Mouse (Mus musculus): ENCODE measurements around the gene Mycbp2. TPM values are rescaled to one million over a fixed set of nuclear protein-coding genes. Genes with fewer than 3 reads are reported as not detected.

The Mycbp2 gene
- polyA plus RNA-seq, 2 experiments = 7.0 to 8.2 TPM

DNA sequence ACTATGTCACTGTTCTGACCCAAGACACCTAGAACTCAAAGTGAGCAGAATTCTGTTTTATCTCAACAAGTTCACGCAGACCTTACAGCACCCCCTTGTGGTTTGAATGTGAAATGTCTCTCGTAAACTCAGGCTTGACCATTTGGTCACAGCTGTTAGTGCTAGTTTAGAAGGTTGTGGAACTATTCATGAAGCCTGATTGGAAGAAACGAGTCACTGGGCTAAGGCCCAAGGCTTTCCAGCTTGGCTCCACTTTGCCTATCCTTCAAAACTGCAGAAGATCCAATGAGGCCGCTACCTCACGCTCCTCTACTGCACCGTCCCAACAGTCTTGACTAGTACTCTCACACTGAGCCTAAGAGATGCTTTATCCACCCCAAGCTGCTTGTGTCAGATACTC, 258.0 kb downstream of the Mycbp2 start:
- peaks cover 41% of the 10 kb centered on the region for H3K36me3 ChIP-seq (replicated peaks; ENCODE audit: control insufficient read depth, insufficient read depth, low read depth)
- no peak overlapping the region for H3K4me2 ChIP-seq (ENCODE audit: low read depth)
- H3K9ac ChIP-seq (replicated peaks) = no peak overlapping the region
- no peak overlapping the region for H3K27ac ChIP-seq
- ATAC-seq (ENCODE audit: insufficient read depth) (no peak), DNase-seq (ENCODE audit: low read depth in 3 of 3, low spot score in 3 of 3) (peak; percentile 58 to 66 (median 60))
- no peak overlapping the region for H3K4me3 ChIP-seq (ENCODE audit: insufficient read depth in 1 of 2, low read depth in 2 of 2, low read length in 2 of 2)
- H3K27me3 ChIP-seq (ENCODE audit: control insufficient read depth, insufficient read depth, low read length) = no peaks in the 10 kb centered on the region
- no peaks in the 10 kb centered on the region for H3K9me3 ChIP-seq (ENCODE audit: control insufficient read depth, low read length)
- TF ChIP-seq CTCF (IDR thresholded peaks at IDR 0.05; ENCODE audit: low read depth) = peak; percentile 84
- no peak for TF ChIP-seq EP300 (IDR thresholded peaks at IDR 0.05; ENCODE audit: low read depth)
- 61% methylated on average over 6 of the region's 6 CpGs for whole genome bisulfite sequencing (ENCODE audit: insufficient replicate concordance)
- H3K4me1 ChIP-seq (replicated peaks; ENCODE audit: control insufficient read depth in 2 of 2, insufficient read depth in 2 of 2, low read length in 1 of 2) = peaks cover 24 to 30% of the 10 kb centered on the region in 2 experiments

DNA sequence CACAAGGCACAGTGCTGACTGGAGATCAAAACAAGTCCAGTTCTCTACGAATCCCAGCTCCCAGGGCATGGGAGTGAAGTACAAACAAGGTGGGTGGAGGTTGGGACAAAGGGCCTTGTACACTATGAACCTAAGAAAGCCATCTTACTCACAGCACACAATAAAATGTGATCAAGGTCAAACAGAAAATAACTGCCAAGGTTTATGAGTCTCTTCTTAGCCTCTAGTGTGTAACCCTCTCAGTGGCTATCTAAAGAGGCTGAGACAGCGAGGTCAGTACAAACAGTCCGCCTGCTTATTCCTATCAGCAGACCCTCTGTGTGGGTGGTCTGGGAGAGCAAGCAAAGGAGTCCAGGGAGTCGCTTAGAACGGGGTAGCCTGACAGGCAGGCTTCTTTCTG, 258.8 kb downstream of the Mycbp2 start:
- 83% methylated on average over 5 of the region's 5 CpGs for WGBS (ENCODE audit: insufficient replicate concordance)
- peaks cover 24 to 26% of the 10 kb centered on the region in 2 experiments for H3K4me1 ChIP-seq (replicated peaks; ENCODE audit: control insufficient read depth in 2 of 2, insufficient read depth in 2 of 2, low read length in 1 of 2)
- no peak for TF ChIP-seq EP300 (IDR thresholded peaks at IDR 0.05; ENCODE audit: low read depth)
- TF ChIP-seq CTCF (IDR thresholded peaks at IDR 0.05; ENCODE audit: low read depth) = no peak
- peak overlapping the region; percentile 98 for H3K27ac ChIP-seq
- no peak for DNase-seq (ENCODE audit: low read depth in 3 of 3, low spot score in 3 of 3)
- H3K9ac ChIP-seq (replicated peaks) = peak overlapping the region; percentile 1; the same call in 1 of the 2 replicates
- H3K4me2 ChIP-seq (ENCODE audit: low read depth) = peak overlapping the region; percentile 56; the same call in 1 of the 2 replicates
- no peaks in the 10 kb centered on the region for H3K9me3 ChIP-seq (ENCODE audit: control insufficient read depth, low read length)
- H3K4me3 ChIP-seq (ENCODE audit: insufficient read depth in 1 of 2, low read depth in 2 of 2, low read length in 2 of 2) = no peak overlapping the region
- ATAC-seq (ENCODE audit: insufficient read depth) = no peak
- peaks cover 39% of the 10 kb centered on the region for H3K36me3 ChIP-seq (replicated peaks; ENCODE audit: control insufficient read depth, insufficient read depth, low read depth)
- H3K27me3 ChIP-seq (ENCODE audit: control insufficient read depth, insufficient read depth, low read length) = no peaks in the 10 kb centered on the region

DNA sequence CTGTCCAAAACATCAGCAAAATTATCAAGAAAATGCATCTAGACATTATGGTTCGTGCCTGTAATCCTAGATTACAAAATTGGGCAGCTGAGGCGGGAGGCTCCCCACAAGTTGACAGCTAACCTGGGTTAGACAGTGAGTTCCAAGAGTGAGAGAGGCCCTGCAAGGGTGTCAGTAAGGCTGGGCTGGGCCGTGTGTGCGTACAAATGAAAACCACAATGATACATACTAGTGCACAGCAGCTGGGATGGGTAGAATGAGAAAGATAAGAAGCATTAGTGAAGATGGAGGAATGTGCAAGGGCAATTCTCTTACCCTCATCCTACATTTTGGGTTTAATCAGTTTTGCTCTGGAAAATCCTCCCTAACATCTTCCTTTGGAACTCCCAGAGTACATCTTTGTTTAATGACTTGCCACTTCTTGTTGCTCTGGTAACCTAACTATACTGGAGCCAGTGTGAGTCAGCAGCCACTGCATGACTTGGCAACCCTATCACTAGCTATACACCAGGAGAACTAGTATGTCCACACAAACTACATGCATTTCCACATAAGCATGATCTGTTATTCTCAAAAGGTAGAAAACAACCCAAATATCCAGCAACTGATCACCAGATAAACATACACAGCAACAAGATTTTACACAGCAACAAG, 259.8 kb downstream of the Mycbp2 start:
- Histone ChIP-seq H3K27ac (peak overlapping the region; percentile 98), H3K9me3 (ENCODE audit: control insufficient read depth, low read length) (no peaks in the 10 kb centered on the region), H3K27me3 (ENCODE audit: control insufficient read depth, insufficient read depth, low read length) (no peaks in the 10 kb centered on the region), H3K36me3 (replicated peaks; ENCODE audit: control insufficient read depth, insufficient read depth, low read depth) (peaks cover 41% of the 10 kb centered on the region), H3K4me1 (replicated peaks; ENCODE audit: control insufficient read depth in 2 of 2, insufficient read depth in 2 of 2, low read length in 1 of 2) (peaks cover 24 to 26% of the 10 kb centered on the region in 2 experiments), H3K4me2 (ENCODE audit: low read depth) (peak overlapping the region; percentile 56), H3K9ac (replicated peaks) (peak overlapping the region; percentile 51), H3K4me3 (ENCODE audit: insufficient read depth in 1 of 2, low read depth in 2 of 2, low read length in 2 of 2) (peak overlapping the region; percentile 22 to 27; a peak in 2 of 4 replicates)
- TF ChIP-seq EP300 (IDR thresholded peaks at IDR 0.05; ENCODE audit: low read depth) (peak; percentile 65), CTCF (IDR thresholded peaks at IDR 0.05; ENCODE audit: low read depth) (no peak)
- peak; percentile 79 to 90 (median 82) for DNase-seq (ENCODE audit: low read depth in 3 of 3, low spot score in 3 of 3)
- peak; percentile 96 for ATAC-seq (ENCODE audit: insufficient read depth)
- WGBS (ENCODE audit: insufficient replicate concordance) = 15% methylated on average over 4 of the region's 4 CpGs

DNA sequence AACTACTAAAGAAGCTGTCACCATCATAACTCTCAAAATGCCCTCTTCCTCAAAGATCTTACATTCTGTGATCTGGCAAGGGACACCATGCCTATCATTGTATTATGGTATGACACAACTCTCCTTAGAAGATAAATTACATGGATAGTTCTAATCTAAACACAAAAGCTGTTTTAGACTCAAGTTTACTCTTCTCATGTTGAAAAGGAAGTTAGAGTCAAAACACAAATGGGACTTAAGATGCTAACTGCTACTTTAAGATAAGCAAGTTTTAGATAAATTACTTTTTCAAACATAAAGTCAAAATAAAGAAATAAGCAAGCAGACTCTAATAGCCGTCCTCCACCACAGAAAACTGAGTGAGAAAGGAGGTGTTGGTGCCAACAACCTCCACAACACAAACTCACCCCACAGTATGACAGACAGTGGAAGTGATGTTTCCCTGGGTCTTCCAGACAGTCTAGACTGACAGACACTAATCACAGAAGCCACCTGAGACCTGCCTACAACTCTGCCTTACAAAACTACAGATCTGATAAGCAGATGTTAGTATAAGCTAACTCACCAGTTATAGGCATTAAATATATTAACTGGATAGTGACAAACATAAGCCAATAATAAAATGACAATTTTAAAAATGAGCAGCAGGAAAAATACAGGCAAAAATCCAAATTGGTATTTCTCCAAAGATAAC, 260.6 kb downstream of the Mycbp2 start:
- Histone ChIP-seq H3K4me3 (ENCODE audit: insufficient read depth in 1 of 2, low read depth in 2 of 2, low read length in 2 of 2) (peak overlapping the region in 1 of 2 experiments; percentile 18; a peak in 2 of 4 replicates), H3K9ac (replicated peaks) (peak overlapping the region; percentile 57), H3K36me3 (replicated peaks; ENCODE audit: control insufficient read depth, insufficient read depth, low read depth) (peaks cover 35% of the 10 kb centered on the region), H3K4me1 (replicated peaks; ENCODE audit: control insufficient read depth in 2 of 2, insufficient read depth in 2 of 2, low read length in 1 of 2) (peaks cover 24 to 26% of the 10 kb centered on the region in 2 experiments), H3K27me3 (ENCODE audit: control insufficient read depth, insufficient read depth, low read length) (no peaks in the 10 kb centered on the region), H3K27ac (peak overlapping the region; percentile 98), H3K4me2 (ENCODE audit: low read depth) (peak overlapping the region; percentile 56), H3K9me3 (ENCODE audit: control insufficient read depth, low read length) (no peaks in the 10 kb centered on the region)
- WGBS (ENCODE audit: insufficient replicate concordance) = 45% methylated on average over 1 of the region's 1 CpGs
- ATAC-seq (ENCODE audit: insufficient read depth) = peak; percentile 46; the same call in 1 of the 2 replicates
- no peak for TF ChIP-seq EP300 (IDR thresholded peaks at IDR 0.05; ENCODE audit: low read depth)
- no peak for TF ChIP-seq CTCF (IDR thresholded peaks at IDR 0.05; ENCODE audit: low read depth)
- no peak for DNase-seq (ENCODE audit: low read depth in 3 of 3, low spot score in 3 of 3)
